Comparison of ENCODE assay signal across 8 mouse cellular contexts in the genomic region with DNA sequence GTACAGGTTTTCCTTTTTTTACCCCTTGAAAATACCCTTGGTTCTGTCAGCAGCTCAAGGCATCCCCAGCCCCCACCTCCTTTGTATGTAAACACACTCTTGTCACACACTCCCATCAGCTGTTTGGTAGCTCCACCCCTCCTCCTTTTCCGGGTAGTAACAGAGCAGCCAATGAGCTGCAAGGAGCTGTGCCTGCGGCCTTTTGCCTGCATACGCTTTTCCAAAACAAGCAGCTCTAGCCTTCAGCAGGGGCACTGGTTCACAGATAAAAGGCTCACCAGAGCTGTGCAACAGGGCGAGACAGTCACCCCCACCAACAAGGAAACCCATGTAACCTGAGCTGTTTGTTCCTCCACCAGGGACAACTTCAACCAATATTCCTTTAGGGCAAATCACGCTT. TPM values are rescaled to one million over a fixed set of nuclear protein-coding genes. Genes with fewer than 3 reads are reported as not detected.
DNase-seq lines count a peak whose midpoint lies in the region; ATAC-seq and TF ChIP-seq lines count a peak whose summit lies in the region.

No protein-coding gene starts in this region.

- peaks cover 41% of the 10 kb centered on the region for H3K4me1 ChIP-seq in G1E (ENCODE audit: insufficient read depth, low read depth, low read length)
- H3K4me1 ChIP-seq in lung, embryonic 15.5 days: peaks cover 34% of the 10 kb centered on the region

- DNase-seq in G1E (ENCODE audit: low spot score): peak; percentile 19
- peak; percentile 59 for DNase-seq in cerebellum, adult 8-10 months
- DNase-seq in forelimb bud, embryonic 11.5 days (ENCODE audit: low read depth, low spot score): peak; percentile 86
- peak; percentile 56 for DNase-seq in layer of hippocampus, adult 9-10 months (ENCODE audit: low spot score)
- peak; percentile 94 for DNase-seq in ovary, adult 18-20 months (ENCODE audit: low spot score)
- DNase-seq in thymus, postnatal 0 days (ENCODE audit: low spot score): peak; percentile 93

- no peaks in the 10 kb centered on the region for H3K9me3 ChIP-seq in G1E (replicated peaks)
- H3K9me3 ChIP-seq in lung, embryonic 15.5 days: no peaks in the 10 kb centered on the region

- ATAC-seq in G1E (ENCODE audit: extremely low read depth, insufficient number of reproducible peaks, low FRiP score, poor library complexity, severe bottlenecking): peak; percentile 66; the same call in 1 of the 2 replicates
- peak; percentile 53 to 77 for ATAC-seq in hematopoietic stem cell, adult 5-6 weeks (replicated peaks in 1 of 2; ENCODE audit: insufficient read depth in 1 of 2, low FRiP score in 2 of 2, low TSS enrichment in 1 of 2, low read depth in 1 of 2, poor library complexity in 2 of 2, severe bottlenecking in 2 of 2)
- peak; percentile 74 for ATAC-seq in lung, embryonic 15.5 days (ENCODE audit: borderline replicate concordance, extremely low read depth, low FRiP score, low TSS enrichment)

- H3K4me3 ChIP-seq in G1E (ENCODE audit: low read depth, low read length): peak overlapping the region; percentile 20; the same call in 1 of the 2 replicates
- H3K4me3 ChIP-seq in lung, embryonic 15.5 days: peak overlapping the region; percentile 80

- under 1% methylated on average over 5 of the region's 5 CpGs for WGBS in lung, embryonic 15.5 days

- peak overlapping the region; percentile 85 for H3K4me2 ChIP-seq in lung, embryonic 15.5 days

- no peaks in the 10 kb centered on the region for H3K27me3 ChIP-seq in G1E (ENCODE audit: insufficient read depth, low read length)
- H3K27me3 ChIP-seq in lung, embryonic 15.5 days: no peaks in the 10 kb centered on the region

- H3K27ac ChIP-seq in lung, embryonic 15.5 days: peak overlapping the region; percentile 67

- H3K36me3 ChIP-seq in G1E (replicated peaks): peaks cover 36% of the 10 kb centered on the region
- peaks cover 16% of the 10 kb centered on the region for H3K36me3 ChIP-seq in lung, embryonic 15.5 days

- no peak for TF ChIP-seq CTCF in G1E (IDR thresholded peaks at IDR 0.05; ENCODE audit: low read depth, low read length)

- H3K9ac ChIP-seq in lung, embryonic 15.5 days: no peak overlapping the region

RNA-seq across cellular contexts. Expression of a gene that starts 4.0 kb away (rescaled TPM):
- total RNA-seq in G1E (2014; fragmentation: Nextera tagmentation) (32.0 and 48.0 TPM in 2 replicates), G1E (2017) (17.0 and 23.0 TPM in 2 replicates)
- 38.7 and 56.7 TPM in 2 replicates for polyA plus RNA-seq in G1E (2012)
- total RNA-seq in hematopoietic stem cell, adult 5-6 weeks (2017): 20.3 and 25.7 TPM in 2 replicates
- polyA plus RNA-seq in lung, embryonic 15.5 days (2015; fragmentation: Nextera tagmentation; extraction: Ambion mirVana): 39.7 and 40.1 TPM in 2 replicates
- polyA plus RNA-seq in thymus, postnatal 0 days (2015; fragmentation: Nextera tagmentation; extraction: Ambion mirVana): 31.7 and 38.9 TPM in 2 replicates

Comparison
In these comparisons a context has a peak if more than half of its experiments do, and no peak if none do; other contexts are left out.
1. Peak in every context shown above with its lines: DNase-seq, ATAC-seq, H3K4me3 ChIP-seq and H3K27ac ChIP-seq.
2. DNase-seq: peak in every context shown above with its lines; median percentile 94 in ovary, adult 18-20 months; 93 in thymus, postnatal 0 days; 86 in forelimb bud, embryonic 11.5 days; 59 in cerebellum, adult 8-10 months; 56 in layer of hippocampus, adult 9-10 months; 19 in G1E.